In the genomic region with DNA sequence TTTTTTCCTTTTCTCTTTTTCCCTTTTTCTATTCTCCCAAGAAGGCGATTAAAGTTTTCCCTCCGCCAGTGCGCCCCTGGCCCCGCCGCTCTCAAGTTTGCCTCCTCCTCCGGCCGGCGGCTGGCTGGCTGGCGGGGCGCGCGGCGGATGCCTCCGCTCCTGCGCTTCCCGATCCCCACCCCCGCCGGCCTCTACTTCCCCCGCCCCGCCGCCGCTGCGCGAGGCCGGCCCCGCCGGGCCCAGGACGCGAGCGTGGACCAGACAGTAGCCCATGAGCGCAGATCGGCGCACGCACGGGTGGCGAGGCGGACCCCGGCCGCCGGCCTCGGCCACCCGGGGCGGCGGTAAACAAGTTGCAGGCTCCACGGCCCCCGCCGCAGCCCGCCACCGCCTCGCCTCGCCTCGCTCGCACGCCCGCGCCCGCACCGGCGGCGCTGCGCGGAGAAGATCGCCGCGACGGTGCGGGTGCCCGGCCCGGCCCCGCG, we compare ENCODE assay signal across 8 mouse cellular contexts. TPM values are rescaled to one million over a fixed set of nuclear protein-coding genes. Genes with fewer than 3 reads are reported as not detected.
DNase-seq lines count a peak whose midpoint lies in the region; ATAC-seq lines count a peak whose summit lies in the region.

No protein-coding gene starts in this region.

- H3K27ac ChIP-seq in intestine, embryonic 15.5 days = peak overlapping the region; percentile 95
- peak overlapping the region; percentile 99 for H3K27ac ChIP-seq in limb, embryonic 12.5 days
- peak overlapping the region; percentile 96 for H3K27ac ChIP-seq in midbrain, embryonic 13.5 days

- peak; percentile 69 for DNase-seq in gastrocnemius, postnatal 25 days
- peak; percentile 11 to 23 for DNase-seq in spleen, postnatal 14 days (ENCODE audit: low spot score in 2 of 2)
- no peak for DNase-seq in MN1 (ENCODE audit: low spot score)

- H3K4me3 ChIP-seq in intestine, embryonic 15.5 days (replicated peaks) = peak overlapping the region; percentile 80
- H3K4me3 ChIP-seq in limb, embryonic 12.5 days (replicated peaks) = peak overlapping the region; percentile 95
- H3K4me3 ChIP-seq in midbrain, embryonic 13.5 days (replicated peaks) = peak overlapping the region; percentile 87

- H3K36me3 ChIP-seq in intestine, embryonic 15.5 days = no peaks in the 10 kb centered on the region
- H3K36me3 ChIP-seq in limb, embryonic 12.5 days = peaks cover 8% of the 10 kb centered on the region; the same call in 1 of the 2 replicates
- H3K36me3 ChIP-seq in midbrain, embryonic 13.5 days = peaks cover 1% of the 10 kb centered on the region; the same call in 1 of the 2 replicates

- WGBS in intestine, embryonic 15.5 days = under 1% methylated on average over 60 of the region's 71 CpGs
- 1% methylated on average over 71 of the region's 71 CpGs for WGBS in limb, embryonic 12.5 days
- under 1% methylated on average over 61 of the region's 71 CpGs for WGBS in midbrain, embryonic 13.5 days

- no peaks in the 10 kb centered on the region for H3K4me1 ChIP-seq in intestine, embryonic 15.5 days (replicated peaks)
- H3K4me1 ChIP-seq in limb, embryonic 12.5 days (replicated peaks) = peaks cover 21% of the 10 kb centered on the region
- H3K4me1 ChIP-seq in midbrain, embryonic 13.5 days (replicated peaks) = peaks cover 30% of the 10 kb centered on the region

- peak overlapping the region; percentile 87 for H3K9ac ChIP-seq in intestine, embryonic 15.5 days
- peak overlapping the region; percentile 99 for H3K9ac ChIP-seq in limb, embryonic 12.5 days (replicated peaks)
- peak overlapping the region; percentile 92 for H3K9ac ChIP-seq in midbrain, embryonic 13.5 days (replicated peaks)

- H3K9me3 ChIP-seq in intestine, embryonic 15.5 days = no peaks in the 10 kb centered on the region
- no peaks in the 10 kb centered on the region for H3K9me3 ChIP-seq in limb, embryonic 12.5 days
- no peaks in the 10 kb centered on the region for H3K9me3 ChIP-seq in midbrain, embryonic 13.5 days

- peak; percentile 13 for ATAC-seq in activated CD4-positive, CD25-positive, alpha-beta regulatory T cell, adult 4 months
- ATAC-seq in common myeloid progenitor, adult 5-6 weeks (replicated peaks; ENCODE audit: low read depth, poor library complexity, severe bottlenecking) = 0 out of 2 replicates have a peak, but pooled peaks have one; percentile 13
- ATAC-seq in intestine, embryonic 15.5 days = peak; percentile 64
- ATAC-seq in limb, embryonic 12.5 days (ENCODE audit: insufficient number of reproducible peaks, insufficient read depth, low FRiP score, low TSS enrichment, low read depth) = no peak
- ATAC-seq in midbrain, embryonic 13.5 days = peak; percentile 47

- peak overlapping the region; percentile 79 for H3K4me2 ChIP-seq in intestine, embryonic 15.5 days (replicated peaks)
- peak overlapping the region; percentile 70 for H3K4me2 ChIP-seq in limb, embryonic 12.5 days
- H3K4me2 ChIP-seq in midbrain, embryonic 13.5 days (replicated peaks) = peak overlapping the region; percentile 98

- no peaks in the 10 kb centered on the region for H3K27me3 ChIP-seq in intestine, embryonic 15.5 days (replicated peaks)
- no peaks in the 10 kb centered on the region for H3K27me3 ChIP-seq in limb, embryonic 12.5 days
- H3K27me3 ChIP-seq in midbrain, embryonic 13.5 days = no peaks in the 10 kb centered on the region

RNA-seq across cellular contexts. Expression of a gene that starts 1.8 kb away (rescaled TPM):
- 10 to 100 TPM; 11.6 to 17.2 TPM for polyA plus RNA-seq in activated CD4-positive, CD25-positive, alpha-beta regulatory T cell, adult 4 months (2017; shearing (Covaris generic))
- 27.2 and 31.3 TPM in 2 replicates for total RNA-seq in common myeloid progenitor, adult 5-6 weeks (2017)
- 1 to 10 TPM; 5.8 to 7.7 TPM for total RNA-seq in gastrocnemius, postnatal 25 days (2021)
- polyA plus RNA-seq in intestine, embryonic 15.5 days (2015; fragmentation: Nextera tagmentation; extraction: Ambion mirVana) = 9.6 and 10.3 TPM in 2 replicates
- 38.3 and 38.8 TPM in 2 replicates for polyA plus RNA-seq in limb, embryonic 12.5 days (2016; fragmentation: Nextera tagmentation; extraction: Ambion mirVana)
- polyA plus RNA-seq in midbrain, embryonic 13.5 days (2015; fragmentation: Nextera tagmentation; extraction: Ambion mirVana) = 25.5 and 27.9 TPM in 2 replicates
